Mouse (Mus musculus) 3134 (cell line): ENCODE results near the gene Rab5b.

Experiments
- DNase-seq: peaks from one replicate; pipeline ENCODE4 v3.0.0-alpha.2; 2011; ENCODE audit warnings: low spot score; ENCODE audit not compliant: insufficient read length; ENCODE audit errors: extremely low read depth

The Rab5b gene

GRCm38 (mm10) chr10:128699611-128700010 is 3.5 kb upstream of the Rab5b start:
- DNase-seq, result no peak

GRCm38 (mm10) chr10:128699006-128699405 is 2.9 kb upstream of the Rab5b start:
- no peak for DNase-seq

- no peak for DNase-seq
Measured at GRCm38 (mm10) chr10:128697072-128697725, 1.1 kb upstream of the Rab5b start.

- no peak for DNase-seq
Measured at GRCm38 (mm10) chr10:128695411-128695991, 563 bp downstream of the Rab5b start.

- DNase-seq, result no peak
Measured at GRCm38 (mm10) chr10:128674469-128675008, 21.5 kb downstream of the Rab5b start.

GRCm38 (mm10) chr10:128673763-128674468 is 22.1 kb downstream of the Rab5b start, which contains the start of gene Suox:
Suox (minus strand) TSS chr10:128674073.
- peak; percentile 84 for DNase-seq

GRCm38 (mm10) chr10:128671148-128671547 is 24.9 kb downstream of the Rab5b start:
- DNase-seq, result no peak

- DNase-seq, result no peak
Measured at GRCm38 (mm10) chr10:128668790-128669672, 27.0 kb downstream of the Rab5b start.

- no peak for DNase-seq
Measured at GRCm38 (mm10) chr10:128665806-128666205, 30.3 kb downstream of the Rab5b start.

- no peak for DNase-seq
Measured at GRCm38 (mm10) chr10:128665307-128665706, 30.8 kb downstream of the Rab5b start.

GRCm38 (mm10) chr10:128664808-128665207 is 31.3 kb downstream of the Rab5b start:
- no peak for DNase-seq

GRCm38 (mm10) chr10:128663441-128664220 is 32.4 kb downstream of the Rab5b start:
- DNase-seq, result no peak

- DNase-seq, result no peak
Measured at GRCm38 (mm10) chr10:128662465-128662864, 33.6 kb downstream of the Rab5b start.

- no peak for DNase-seq
Measured at GRCm38 (mm10) chr10:128659490-128659889, 36.6 kb downstream of the Rab5b start.

GRCm38 (mm10) chr10:128657844-128658243 is 38.2 kb downstream of the Rab5b start:
- DNase-seq, result no peak

GRCm38 (mm10) chr10:128656731-128657130 is 39.3 kb downstream of the Rab5b start:
- no peak for DNase-seq

- DNase-seq, result no peak
Measured at GRCm38 (mm10) chr10:128655254-128655653, 40.8 kb downstream of the Rab5b start.

- no peak for DNase-seq
Measured at GRCm38 (mm10) chr10:128653866-128654265, 42.2 kb downstream of the Rab5b start.

GRCm38 (mm10) chr10:128646139-128647089 is 49.6 kb downstream of the Rab5b start:
- no peak for DNase-seq
